Mouse (Mus musculus) kidney, adult 2 months (tissue): ENCODE measurements around the gene Alg3.

Experiments used
- CTCF ChIP-seq: fragments of 200-500 bp; conservative IDR thresholded peaks from 2 replicates; pipeline ENCODE4 v1.5.1; 2011; ENCODE audit warnings: low read depth, mild to moderate bottlenecking, control low read depth, low read length, moderate library complexity, mixed read lengths; ENCODE audit not compliant: insufficient read depth, insufficient read length
- POLR2A ChIP-seq: fragments of 200-500 bp; IDR thresholded peaks from one replicate; pipeline ENCODE4 v1.6.1; 2011; ENCODE audit warnings: low read depth, low read length, control low read depth

DNA sequence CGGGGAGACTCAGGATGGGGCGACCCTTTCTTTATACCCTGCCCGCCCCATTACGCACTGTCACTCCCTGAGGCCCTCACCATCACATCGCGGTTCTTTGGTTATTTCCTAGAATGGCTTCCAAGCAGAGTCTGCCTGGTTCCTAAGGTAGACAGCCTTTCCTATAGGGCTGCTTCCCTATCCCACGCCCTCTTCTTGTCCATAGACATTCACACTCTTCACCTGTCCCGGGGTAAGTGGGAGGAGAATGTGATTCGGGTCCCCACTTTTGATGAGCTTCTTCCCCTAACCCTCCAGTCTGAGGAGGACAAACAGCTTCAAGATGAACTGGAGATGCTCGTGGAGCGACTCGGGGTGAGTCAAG is 40.4 kb upstream of the Alg3 start:
- TF ChIP-seq CTCF (no peak), POLR2A (no peak)
